Mouse (Mus musculus) bone marrow, adult 2 months (tissue): ENCODE results near the gene Atmin.

ENCODE experiments used
- CTCF ChIP-seq: fragments of 200-500 bp; IDR thresholded peaks from 2 replicates; pipeline ENCODE4 v1.5.1; 2011; ENCODE audit warnings: low read length, control low read depth; ENCODE audit not compliant: control insufficient read depth, insufficient read depth
- POLR2A ChIP-seq: fragments of 200-500 bp; IDR thresholded peaks from 2 replicates; pipeline ENCODE4 v1.6.1; 2011; ENCODE audit warnings: low read depth, mild to moderate bottlenecking, control low read depth, low read length, borderline replicate concordance; ENCODE audit not compliant: control insufficient read depth

DNA sequence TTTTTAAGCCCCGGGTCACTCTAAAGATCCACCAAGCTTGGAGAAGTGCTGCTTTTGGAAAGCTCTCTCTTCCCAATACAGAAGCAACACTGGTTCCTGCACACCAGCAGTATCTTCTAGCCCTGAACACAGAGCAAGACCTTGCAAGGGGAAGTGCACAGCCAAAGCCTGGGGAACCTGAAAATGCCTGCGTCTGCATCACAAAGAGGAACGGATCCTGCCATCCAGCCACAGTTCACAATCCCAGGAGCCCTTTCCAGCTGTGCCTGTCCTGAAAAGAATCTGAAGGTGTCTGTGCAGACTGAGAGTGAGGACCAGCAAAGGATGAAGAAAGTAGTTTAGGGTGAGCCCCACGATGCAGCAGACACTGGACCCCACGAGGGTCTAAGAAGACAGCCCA, 31.9 kb downstream of the Atmin start:
- TF ChIP-seq CTCF = no peak
- no peak for TF ChIP-seq POLR2A
